Mouse (Mus musculus) hindbrain, embryonic 14.5 days (tissue): ENCODE results near the gene Nme4. TPM values are rescaled to one million over a fixed set of nuclear protein-coding genes. Genes with fewer than 3 reads are reported as not detected.

Experiments
- polyA plus RNA-seq: library from polyadenylated mRNA; unstranded; fragments of >200 nt; fragmentation: Nextera tagmentation; extraction: Ambion mirVana; gene quantifications from 2 replicates; pipeline ENCODE4 v1.2.1, GENCODE M21; 2014

Nme4 gene
- polyA plus RNA-seq, 1 experiment from 2014 or later: 17.5 TPM

Other genes with a start within 250 kb of the Nme4 start
- 13.1 and 14.2 TPM in 2 replicates for gene Wdr90, start 234.1 kb downstream of the Nme4 start, polyA plus RNA-seq
- gene Mcrip2, start 226.8 kb downstream of the Nme4 start, polyA plus RNA-seq: 26.8 and 27.3 TPM in 2 replicates
- gene Mettl26, start 220.5 kb downstream of the Nme4 start, polyA plus RNA-seq: 58.5 and 67.3 TPM in 2 replicates
- gene Wfikkn1, start 214.7 kb downstream of the Nme4 start, polyA plus RNA-seq: 0.63 and 0.71 TPM in 2 replicates
- gene Rab40c, start 175.9 kb downstream of the Nme4 start, polyA plus RNA-seq: 28.1 and 29.8 TPM in 2 replicates
- 64.2 and 74.2 TPM in 2 replicates for gene Pigq, start 150.7 kb downstream of the Nme4 start, polyA plus RNA-seq
- 0.13 TPM in 1 of 2 replicates, not detected in the other for gene Nhlrc4, start 150.6 kb downstream of the Nme4 start, polyA plus RNA-seq
- 0.44 and 1.8 TPM in 2 replicates for gene A930017K11Rik, start 143.0 kb downstream of the Nme4 start, polyA plus RNA-seq
- 21.5 and 27.5 TPM in 2 replicates for gene Capn15, start 109.8 kb downstream of the Nme4 start, polyA plus RNA-seq
- gene Rab11fip3, start 26.0 kb downstream of the Nme4 start, polyA plus RNA-seq: 27.4 and 29.5 TPM in 2 replicates
- 22.6 and 28.8 TPM in 2 replicates for gene Decr2, start 5.3 kb downstream of the Nme4 start, polyA plus RNA-seq
- 3.2 and 3.9 TPM in 2 replicates for gene Tmem8, start 17.7 kb upstream of the Nme4 start, polyA plus RNA-seq
- gene Mrpl28, start 27.9 kb upstream of the Nme4 start, polyA plus RNA-seq: 184 and 190 TPM in 2 replicates
- gene Axin1, start 43.1 kb upstream of the Nme4 start, polyA plus RNA-seq: 7.0 and 8.5 TPM in 2 replicates
- 0.28 TPM in 1 of 2 replicates, not detected in the other for gene Pdia2, start 103.5 kb upstream of the Nme4 start, polyA plus RNA-seq
- 14.2 and 16.1 TPM in 2 replicates for gene Rgs11, start 107.3 kb upstream of the Nme4 start, polyA plus RNA-seq
- gene Arhgdig, start 112.2 kb upstream of the Nme4 start, polyA plus RNA-seq: 181 and 195 TPM in 2 replicates
- gene Fam234a, start 148.6 kb upstream of the Nme4 start, polyA plus RNA-seq: 31.2 and 31.4 TPM in 2 replicates
- 100.0 and 104 TPM in 2 replicates for gene Luc7l, start 157.3 kb upstream of the Nme4 start, polyA plus RNA-seq